Mouse (Mus musculus) G1E (cell line): Measurements from ENCODE around the gene Ms4a2.

Experiments used
- CTCF ChIP-seq: IDR thresholded peaks from 2 replicates; pipeline ENCODE4 v1.5.1; 2012; ENCODE audit warnings: low read depth, low read length, inconsistent platforms, mixed read lengths
- GATA1 ChIP-seq: IDR thresholded peaks from 2 replicates; pipeline ENCODE4 v1.6.1; 2012; ENCODE audit warnings: borderline replicate concordance, low read length, inconsistent platforms, mixed read lengths
- GATA2 ChIP-seq: IDR thresholded peaks from 2 replicates; pipeline ENCODE4 v1.6.1; 2012; ENCODE audit warnings: low read depth, low read length, inconsistent platforms, borderline replicate concordance
- POLR2AphosphoS5 ChIP-seq: IDR thresholded peaks from 2 replicates; pipeline ENCODE4 v1.6.1; 2012; ENCODE audit warnings: low read depth, low read length, inconsistent platforms; ENCODE audit not compliant: insufficient replicate concordance
- TAL1 ChIP-seq: conservative IDR thresholded peaks from 2 replicates; pipeline ENCODE4 v1.6.1; 2012; ENCODE audit warnings: low read depth, low read length, inconsistent platforms, mixed read lengths

DNA sequence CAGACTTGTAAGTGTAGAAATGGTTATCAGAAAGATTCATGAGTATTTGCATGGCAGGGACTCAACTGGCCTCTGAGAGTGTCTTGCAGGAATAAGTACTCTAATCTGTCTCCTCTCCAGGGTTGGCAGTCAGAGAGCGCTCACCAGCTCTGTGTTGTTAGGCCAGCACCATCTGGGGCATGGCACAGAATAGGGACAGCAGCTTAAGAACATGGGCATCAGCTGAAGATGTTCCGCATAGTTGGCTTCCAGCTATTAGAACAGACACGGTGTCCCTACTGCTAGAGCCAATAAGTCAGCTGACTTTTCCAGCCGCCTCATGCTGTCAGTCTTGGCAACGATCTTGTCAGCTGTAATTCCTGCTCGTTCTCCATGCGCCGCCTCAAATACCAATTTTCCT is 48.6 kb downstream of the Ms4a2 start:
- TF ChIP-seq CTCF: no peak
- no peak for TF ChIP-seq POLR2AphosphoS5
- no peak for TF ChIP-seq GATA1
- no peak for TF ChIP-seq TAL1
- TF ChIP-seq GATA2: no peak
